Mouse (Mus musculus) urinary bladder, postnatal 4 days (tissue): ENCODE data around the gene Strip2.

Source experiments
- DNase-seq, 2 experiments: peaks; one replicate each; pipeline ENCODE4 v3.0.0; 2021 to 2022; ENCODE audit warnings: low spot score in 2 of 2

The Strip2 gene

DNA sequence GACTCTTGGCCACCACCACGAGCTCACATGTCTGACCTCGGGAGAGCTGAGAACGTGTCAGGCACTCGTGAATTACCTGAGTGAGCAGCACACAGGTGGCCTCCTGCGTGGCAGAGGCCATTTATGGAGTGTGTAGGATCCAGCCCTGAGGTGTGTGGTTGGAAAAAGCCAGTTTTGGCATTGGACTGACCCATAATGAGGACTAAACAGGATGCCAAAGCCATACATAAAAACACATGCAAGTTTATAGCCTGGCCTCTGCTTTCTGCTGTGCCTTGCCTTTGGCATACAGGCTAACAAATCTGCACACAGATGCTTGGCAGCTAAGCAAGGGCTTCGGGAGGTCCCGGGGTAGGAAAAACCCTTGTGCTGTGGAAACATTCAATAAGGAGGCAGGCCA lies 92.4 kb downstream of the Strip2 start:
- DNase-seq, result no peak
